Mouse (Mus musculus) kidney, embryonic 15.5 days (tissue): ENCODE results near the gene Zfp184. TPM values are rescaled to one million over a fixed set of nuclear protein-coding genes. Genes with fewer than 3 reads are reported as not detected.

ENCODE experiments used
- ATAC-seq: fragments of 200-750 bp; cut with Nextera tagmentation; replicated peaks from 2 replicates; pipeline ENCODE4 v1.8.0; 2017; ENCODE audit warnings: moderate TSS enrichment; ENCODE audit not compliant: low FRiP score
- H3K27ac ChIP-seq: fragments of 300-500 bp; sonication (generic); 2 replicates; pipeline ENCODE4 v1.5.1; 2015; ENCODE audit warnings: mild to moderate bottlenecking, inconsistent platforms
- H3K27me3 ChIP-seq: fragments of 300-500 bp; sonication (generic); 2 replicates; pipeline ENCODE4 v1.6.1; 2015; ENCODE audit warnings: inconsistent platforms
- H3K36me3 ChIP-seq: fragments of 300-500 bp; sonication (generic); 2 replicates; pipeline ENCODE4 v1.6.1; 2015; ENCODE audit warnings: inconsistent platforms
- H3K4me1 ChIP-seq: fragments of 300-500 bp; sonication (generic); 2 replicates; pipeline ENCODE4 v1.6.1; 2015; ENCODE audit warnings: inconsistent platforms
- H3K4me2 ChIP-seq: fragments of 300-500 bp; sonication (generic); 2 replicates; pipeline ENCODE4 v1.6.1; 2015; ENCODE audit warnings: moderate library complexity, mild to moderate bottlenecking, inconsistent platforms
- H3K4me3 ChIP-seq: fragments of 300-500 bp; sonication (generic); replicated peaks from 2 replicates; pipeline ENCODE4 v1.5.1; 2015; ENCODE audit warnings: mild to moderate bottlenecking, inconsistent platforms
- H3K9ac ChIP-seq: fragments of 300-500 bp; sonication (generic); 2 replicates; pipeline ENCODE4 v1.6.1; 2015; ENCODE audit warnings: mild to moderate bottlenecking, inconsistent platforms
- H3K9me3 ChIP-seq: fragments of 300-500 bp; sonication (generic); replicated peaks from 2 replicates; pipeline ENCODE4 v1.6.1; 2016; ENCODE audit warnings: inconsistent platforms
- WGBS: fragments of 180-500 bp; shearing (Covaris S2); methylation state at CpG from one replicate; pipeline ENCODE4 v1.1.7; 2015; ENCODE audit warnings: mixed read lengths; 5-methylcytosine and 5-hydroxymethylcytosine counted together
- polyA plus RNA-seq: library from polyadenylated mRNA; unstranded; fragments of >200 nt; fragmentation: Nextera tagmentation; extraction: Ambion mirVana; gene quantifications from 2 replicates; pipeline ENCODE4 v1.2.1, GENCODE M21; 2015

Zfp184 gene
- polyA plus RNA-seq, 1 experiment from 2014 or later, result 12.1 TPM

DNA sequence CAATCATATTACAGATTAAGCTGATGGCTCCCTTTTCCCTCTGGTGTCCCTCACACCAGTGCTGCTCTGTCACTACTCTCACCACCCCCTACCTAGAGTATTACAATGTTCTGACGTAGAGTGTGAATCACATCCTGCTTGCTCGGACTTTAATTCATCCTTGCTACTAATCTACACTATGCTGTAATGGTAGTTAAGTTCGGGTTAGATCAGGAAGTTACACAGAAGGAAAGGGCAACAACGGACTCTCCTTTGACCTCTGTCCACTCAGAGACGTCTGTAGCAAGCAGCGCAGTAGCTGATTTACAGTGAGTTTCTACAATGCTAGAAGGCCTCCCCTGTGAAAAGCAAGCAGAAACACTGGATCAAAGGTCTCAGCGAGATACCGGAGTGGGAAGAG, 31.0 kb upstream of the Zfp184 start:
- Histone ChIP-seq H3K36me3 (no peaks in the 10 kb centered on the region), H3K9ac (no peak overlapping the region), H3K27me3 (peaks cover 16% of the 10 kb centered on the region), H3K4me2 (peak overlapping the region; percentile 53), H3K27ac (no peak overlapping the region), H3K9me3 (no peaks in the 10 kb centered on the region), H3K4me3 (peak overlapping the region; percentile 33), H3K4me1 (peaks cover 19% of the 10 kb centered on the region; the same call in 1 of the 2 replicates)
- WGBS, result 15% methylated on average over 8 of the region's 8 CpGs
- ATAC-seq, result no peak

DNA sequence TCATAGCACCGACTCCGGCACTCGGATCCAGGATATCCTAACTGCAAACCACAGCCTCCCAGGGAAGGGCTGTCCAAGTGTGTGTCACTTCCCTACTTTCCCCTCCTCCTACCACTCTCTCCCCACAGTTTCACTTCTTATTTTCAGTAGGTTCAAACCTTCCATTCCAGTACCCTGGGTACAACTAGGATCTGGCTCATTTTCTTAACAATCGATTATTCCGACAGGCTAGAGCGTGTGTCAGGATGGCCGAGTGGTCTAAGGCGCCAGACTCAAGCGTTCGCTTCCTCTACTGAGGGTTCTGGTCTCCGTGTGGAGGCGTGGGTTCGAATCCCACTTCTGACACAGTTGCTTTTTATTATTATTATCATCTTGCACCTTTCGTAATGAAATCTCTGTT, 30.3 kb upstream of the Zfp184 start:
- H3K4me2 ChIP-seq, result peak overlapping the region; percentile 53
- WGBS, result 3% methylated on average over 14 of the region's 14 CpGs
- H3K4me1 ChIP-seq, result peaks cover 23% of the 10 kb centered on the region; the same call in 1 of the 2 replicates
- no peaks in the 10 kb centered on the region for H3K9me3 ChIP-seq
- no peaks in the 10 kb centered on the region for H3K36me3 ChIP-seq
- H3K27me3 ChIP-seq, result peaks cover 16% of the 10 kb centered on the region
- H3K4me3 ChIP-seq, result peak overlapping the region; percentile 33
- ATAC-seq, result peak; percentile 65
- H3K27ac ChIP-seq, result no peak overlapping the region
- H3K9ac ChIP-seq, result no peak overlapping the region

DNA sequence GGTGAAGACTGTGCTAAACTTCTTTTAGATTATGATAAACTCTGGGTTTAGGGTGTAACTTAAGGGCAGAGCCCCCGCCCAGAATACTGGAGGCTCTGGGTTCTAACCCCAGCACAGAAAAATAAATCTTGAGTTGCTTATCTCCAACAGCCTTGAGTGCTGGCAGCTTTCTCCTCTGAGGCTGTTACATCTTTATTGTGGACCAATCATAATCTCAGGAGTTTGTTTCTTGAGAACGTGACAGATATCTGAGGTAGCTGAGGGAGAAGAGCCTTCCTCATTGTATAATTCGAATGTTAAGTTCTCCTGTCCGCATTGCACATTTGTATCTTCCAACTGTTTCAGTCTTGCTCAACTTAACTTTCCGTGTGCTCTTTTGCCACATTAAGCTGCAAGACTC, 29.4 kb upstream of the Zfp184 start:
- peak overlapping the region; percentile 53; the same call in 1 of the 2 replicates for H3K4me2 ChIP-seq
- no peak for ATAC-seq

DNA sequence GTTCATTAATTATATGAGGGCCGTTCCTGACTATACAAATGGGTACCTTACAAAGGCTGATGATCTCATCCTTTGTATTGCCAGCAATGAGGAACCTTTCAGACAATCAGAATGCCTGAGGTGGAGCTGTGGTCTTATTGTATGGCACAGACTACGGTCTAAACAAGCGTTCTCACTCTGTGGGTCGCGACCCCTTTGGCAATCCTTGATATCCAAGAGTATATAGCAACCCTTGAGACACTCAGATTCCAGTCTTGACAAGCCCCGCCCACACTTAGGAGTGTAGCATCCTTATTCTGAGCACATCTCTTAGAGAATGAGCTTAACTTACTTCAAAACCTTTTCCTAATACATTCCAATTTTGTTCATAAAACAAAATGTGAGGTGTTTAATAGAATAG, 28.8 kb upstream of the Zfp184 start:
- H3K36me3 ChIP-seq, result no peaks in the 10 kb centered on the region
- no peak overlapping the region for H3K27ac ChIP-seq
- H3K27me3 ChIP-seq, result peaks cover 16% of the 10 kb centered on the region
- no peak overlapping the region for H3K4me2 ChIP-seq
- no peaks in the 10 kb centered on the region for H3K9me3 ChIP-seq
- no peak overlapping the region for H3K9ac ChIP-seq
- WGBS, result 53% methylated on average over 6 of the region's 6 CpGs
- peaks cover 20% of the 10 kb centered on the region; the same call in 1 of the 2 replicates for H3K4me1 ChIP-seq
- ATAC-seq, result no peak
- no peak overlapping the region for H3K4me3 ChIP-seq

More for the DNA sequence above, 29.4 kb upstream of the Zfp184 start:
- Histone ChIP-seq H3K4me3 (no peak overlapping the region), H3K36me3 (no peaks in the 10 kb centered on the region), H3K9me3 (no peaks in the 10 kb centered on the region), H3K9ac (no peak overlapping the region), H3K4me1 (peaks cover 23% of the 10 kb centered on the region; the same call in 1 of the 2 replicates), H3K27me3 (peaks cover 16% of the 10 kb centered on the region), H3K27ac (no peak overlapping the region)
- WGBS, result 63% methylated on average over 5 of the region's 5 CpGs

DNA sequence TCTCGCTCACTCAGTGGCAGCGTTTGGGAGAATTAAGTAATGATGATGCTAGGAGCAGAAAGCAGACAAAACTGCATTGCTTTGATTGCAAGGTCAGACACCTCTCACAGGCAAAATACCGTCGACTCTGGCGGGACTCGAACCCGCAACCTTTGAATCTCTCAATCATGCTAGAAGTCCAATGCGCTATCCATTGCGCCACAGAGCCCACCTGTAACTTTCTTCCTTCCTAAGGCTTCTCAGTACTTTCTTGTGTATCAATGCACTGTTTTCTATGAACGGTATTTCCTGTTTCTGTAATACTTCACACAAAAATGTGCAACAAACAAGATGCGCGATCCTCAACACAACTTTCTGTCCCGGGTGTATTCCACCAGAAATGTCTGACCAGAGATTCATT, 27.9 kb upstream of the Zfp184 start:
- WGBS, result 6% methylated on average over 13 of the region's 13 CpGs
- Histone ChIP-seq H3K36me3 (no peaks in the 10 kb centered on the region), H3K9ac (no peak overlapping the region), H3K27ac (no peak overlapping the region), H3K4me2 (peak overlapping the region; percentile 78), H3K9me3 (no peaks in the 10 kb centered on the region), H3K27me3 (peaks cover 16% of the 10 kb centered on the region), H3K4me3 (peak overlapping the region; percentile 54), H3K4me1 (peaks cover 20% of the 10 kb centered on the region; the same call in 1 of the 2 replicates)
- ATAC-seq, result no peak

DNA sequence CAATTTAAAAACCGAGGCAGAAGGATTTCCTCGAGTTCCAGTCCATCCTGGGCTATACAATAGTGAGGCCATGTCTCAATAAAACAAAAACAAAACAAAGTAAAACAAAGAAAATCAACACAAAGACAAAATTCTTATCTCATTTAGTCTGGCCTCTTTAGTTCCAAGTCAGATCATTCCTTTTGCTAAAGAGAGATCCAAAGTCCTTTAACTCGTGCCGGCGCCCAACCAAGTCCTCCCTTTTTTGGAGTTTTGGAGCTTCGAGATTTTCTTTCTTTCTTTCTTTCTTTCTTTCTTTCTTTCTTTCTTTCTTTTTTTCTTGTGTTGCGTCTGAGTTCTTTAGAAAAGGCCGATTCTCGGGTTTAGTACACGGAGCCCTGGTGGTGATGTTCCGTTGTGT, 27.4 kb upstream of the Zfp184 start:
- H3K4me3 ChIP-seq, result peak overlapping the region; percentile 54
- H3K4me2 ChIP-seq, result peak overlapping the region; percentile 78
- 0 out of 2 replicates have a peak overlapping the region, but pooled peaks have one; percentile 21 for H3K9ac ChIP-seq
- no peak overlapping the region for H3K27ac ChIP-seq
- peaks cover 16% of the 10 kb centered on the region for H3K27me3 ChIP-seq
- WGBS, result under 1% methylated on average over 11 of the region's 11 CpGs
- no peaks in the 10 kb centered on the region for H3K36me3 ChIP-seq
- no peak for ATAC-seq
- H3K4me1 ChIP-seq, result peaks cover 20% of the 10 kb centered on the region; the same call in 1 of the 2 replicates
- H3K9me3 ChIP-seq, result no peaks in the 10 kb centered on the region

DNA sequence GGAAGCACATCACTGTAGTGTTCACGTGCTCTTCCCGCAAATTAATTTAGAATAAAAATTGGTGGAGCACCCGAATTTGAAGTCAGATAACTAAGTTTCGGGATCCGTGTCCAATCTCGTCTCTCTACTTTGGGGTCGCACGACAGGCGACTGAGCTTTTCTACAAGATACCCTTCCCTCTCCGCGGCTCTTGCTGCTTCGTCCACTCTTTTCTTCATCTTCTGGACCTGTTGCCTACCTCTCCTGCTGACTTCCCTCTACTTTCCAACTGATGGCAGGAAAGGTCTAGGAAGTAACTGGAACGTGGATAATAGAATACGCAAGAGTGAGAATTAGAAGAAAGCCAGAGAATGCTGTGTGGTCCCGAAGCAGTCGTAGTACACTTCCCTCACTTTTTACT, 26.9 kb upstream of the Zfp184 start:
- Histone ChIP-seq H3K4me2 (peak overlapping the region; percentile 78), H3K4me3 (peak overlapping the region; percentile 54), H3K4me1 (peaks cover 20% of the 10 kb centered on the region; the same call in 1 of the 2 replicates), H3K27ac (no peak overlapping the region), H3K27me3 (peaks cover 18% of the 10 kb centered on the region), H3K36me3 (no peaks in the 10 kb centered on the region), H3K9ac (no peak overlapping the region; the same call in 1 of the 2 replicates), H3K9me3 (no peaks in the 10 kb centered on the region)
- 1% methylated on average over 16 of the region's 16 CpGs for WGBS
- no peak for ATAC-seq

DNA sequence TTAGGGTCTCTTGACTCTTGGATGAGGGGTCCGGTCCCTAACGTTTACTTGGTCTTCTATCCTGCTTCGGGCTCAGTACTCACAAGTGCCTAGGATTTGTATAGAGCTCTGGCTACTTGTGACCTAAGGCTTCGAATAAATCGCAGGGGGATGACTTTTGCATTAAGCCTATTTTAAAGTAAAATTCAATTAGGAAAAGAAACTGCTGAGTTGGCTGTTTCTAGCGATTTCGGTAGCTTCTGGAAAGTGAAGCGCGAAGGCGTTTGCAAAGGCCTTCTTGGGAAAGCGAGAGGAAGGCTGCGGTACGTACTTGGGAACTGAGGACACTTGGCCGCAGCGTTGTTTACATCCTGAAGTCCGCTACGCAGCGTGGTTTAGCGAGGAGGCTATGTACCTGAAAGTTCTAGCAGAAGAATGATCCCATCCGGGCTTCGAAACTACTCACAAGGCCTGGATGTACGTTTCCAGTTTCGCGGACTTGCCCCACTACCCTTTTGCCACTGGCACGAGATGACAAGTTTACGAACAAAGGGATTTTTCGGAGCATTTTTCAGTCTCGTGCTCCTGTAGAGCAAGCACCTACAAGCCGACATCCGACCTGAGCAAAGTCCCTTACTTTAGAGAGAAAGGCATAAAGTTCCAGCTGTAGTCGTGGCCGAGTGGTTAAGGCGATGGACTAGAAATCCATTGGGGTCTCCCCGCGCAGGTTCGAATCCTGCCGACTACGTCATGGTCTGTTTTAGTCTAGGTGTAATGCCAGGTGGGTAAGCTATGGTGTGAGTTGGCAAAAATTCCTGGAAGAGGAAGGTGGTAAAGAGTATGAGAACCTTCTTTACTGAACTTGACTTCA, 26.1 kb upstream of the Zfp184 start:
- H3K4me1 ChIP-seq, result peaks cover 20% of the 10 kb centered on the region; the same call in 1 of the 2 replicates
- under 1% methylated on average over 38 of the region's 38 CpGs for WGBS
- H3K27me3 ChIP-seq, result peaks cover 19% of the 10 kb centered on the region
- H3K4me3 ChIP-seq, result peak overlapping the region; percentile 54
- H3K4me2 ChIP-seq, result peak overlapping the region; percentile 78
- no peak overlapping the region for H3K27ac ChIP-seq
- no peaks in the 10 kb centered on the region for H3K9me3 ChIP-seq
- H3K36me3 ChIP-seq, result no peaks in the 10 kb centered on the region
- peak; percentile 89 for ATAC-seq
- peak overlapping the region; percentile 33 for H3K9ac ChIP-seq

DNA sequence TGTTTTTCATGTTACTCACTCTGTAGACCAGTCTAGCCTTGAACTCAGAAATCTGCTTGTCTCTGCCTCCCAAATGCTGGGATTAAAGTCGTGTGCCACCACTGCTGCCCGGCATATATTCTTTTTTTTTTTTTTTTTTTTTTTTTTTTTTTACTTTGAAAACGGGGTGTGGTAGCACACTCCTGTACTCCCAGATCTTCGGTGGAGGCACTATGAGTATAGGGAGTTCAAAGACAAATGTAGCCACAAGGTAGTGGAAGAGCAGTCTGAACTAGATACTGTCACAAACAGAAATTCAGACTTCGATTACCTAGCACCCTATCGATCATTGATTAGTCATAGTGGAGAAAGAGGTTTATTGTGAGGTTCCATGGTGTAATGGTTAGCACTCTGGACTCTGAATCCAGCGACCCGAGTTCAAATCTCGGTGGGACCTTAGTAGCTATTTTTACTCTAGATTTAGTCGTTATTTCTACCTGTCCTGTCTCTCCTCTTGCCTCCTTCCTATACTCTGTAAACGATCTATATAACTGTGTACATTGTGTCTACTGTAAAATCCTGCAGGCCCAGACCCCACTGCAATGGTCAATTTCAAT, 25.0 kb upstream of the Zfp184 start:
- H3K36me3 ChIP-seq, result no peaks in the 10 kb centered on the region
- WGBS, result 6% methylated on average over 11 of the region's 11 CpGs
- H3K4me2 ChIP-seq, result peak overlapping the region; percentile 78
- H3K9me3 ChIP-seq, result no peaks in the 10 kb centered on the region
- no peak overlapping the region for H3K27ac ChIP-seq
- H3K4me3 ChIP-seq, result peak overlapping the region; percentile 54
- no peak for ATAC-seq
- no peak overlapping the region for H3K9ac ChIP-seq
- peaks cover 13% of the 10 kb centered on the region; the same call in 1 of the 2 replicates for H3K4me1 ChIP-seq
- peaks cover 19% of the 10 kb centered on the region for H3K27me3 ChIP-seq

DNA sequence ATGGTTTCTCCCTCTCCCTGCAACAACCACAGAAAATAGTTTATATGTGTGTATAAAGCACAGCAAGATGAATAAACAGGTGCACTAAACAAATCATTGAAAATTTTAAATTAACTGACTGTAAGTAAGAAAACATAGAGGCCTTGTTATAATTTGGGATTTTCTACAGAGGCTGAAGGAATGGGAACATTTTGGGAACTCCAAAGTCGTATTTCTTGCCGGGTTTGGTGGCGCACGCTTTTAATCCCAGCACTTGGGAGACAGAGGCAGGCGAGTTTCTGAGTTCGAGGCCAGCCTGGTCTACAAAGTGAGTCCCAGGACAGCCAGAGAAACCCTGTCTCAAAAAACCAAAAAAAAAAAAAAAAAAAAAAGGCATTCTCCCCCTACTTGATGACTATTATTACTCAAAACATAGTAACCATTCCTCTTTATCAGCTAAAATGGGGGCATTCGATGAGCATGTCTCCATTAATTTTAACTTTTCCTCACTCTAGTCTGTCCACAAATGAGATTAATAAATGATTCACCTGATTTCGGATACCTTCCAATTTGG, 24.1 kb upstream of the Zfp184 start:
- H3K27ac ChIP-seq, result no peak overlapping the region
- no peak overlapping the region for H3K9ac ChIP-seq
- WGBS, result 33% methylated on average over 8 of the region's 8 CpGs
- H3K4me3 ChIP-seq, result no peak overlapping the region
- H3K9me3 ChIP-seq, result no peaks in the 10 kb centered on the region
- no peaks in the 10 kb centered on the region for H3K36me3 ChIP-seq
- H3K4me2 ChIP-seq, result no peak overlapping the region
- ATAC-seq, result no peak
- H3K27me3 ChIP-seq, result peaks cover 11% of the 10 kb centered on the region
- H3K4me1 ChIP-seq, result peaks cover 17% of the 10 kb centered on the region; the same call in 1 of the 2 replicates

DNA sequence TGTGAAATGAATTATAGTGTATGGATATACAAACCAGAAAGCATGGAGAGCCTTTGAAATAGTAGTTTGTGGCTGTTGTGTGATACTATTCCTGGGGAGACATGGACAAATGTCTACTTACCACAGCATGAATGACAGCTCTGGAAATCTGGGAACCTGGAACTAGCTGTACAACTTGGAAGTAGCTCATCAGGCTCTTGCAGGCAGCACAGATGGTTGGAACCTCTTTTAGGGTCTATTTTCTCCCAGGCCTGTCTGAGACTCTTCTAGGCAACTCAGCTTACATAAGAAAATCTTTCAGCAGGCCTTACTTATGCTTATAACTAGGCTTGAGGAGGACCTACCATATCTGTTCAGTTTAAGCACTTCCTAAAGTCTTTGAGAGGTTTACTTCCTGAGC, 21.5 kb upstream of the Zfp184 start:
- H3K27ac ChIP-seq, result no peak overlapping the region
- no peaks in the 10 kb centered on the region for H3K36me3 ChIP-seq
- 0 out of 2 replicates have a peak, but pooled peaks cover 3% of the 10 kb centered on the region for H3K27me3 ChIP-seq
- H3K4me3 ChIP-seq, result no peak overlapping the region
- H3K4me1 ChIP-seq, result peaks cover 13% of the 10 kb centered on the region; the same call in 1 of the 2 replicates
- no peaks in the 10 kb centered on the region for H3K9me3 ChIP-seq
- H3K4me2 ChIP-seq, result no peak overlapping the region
- H3K9ac ChIP-seq, result no peak overlapping the region
- no peak for ATAC-seq
